Mouse (Mus musculus) bone marrow, adult 2 months (tissue): ENCODE measurements around the gene Ralgapb.

ENCODE experiments used
- CTCF ChIP-seq: fragments of 200-500 bp; IDR thresholded peaks from 2 replicates; pipeline ENCODE4 v1.5.1; 2011; ENCODE audit warnings: low read length, control low read depth; ENCODE audit not compliant: control insufficient read depth, insufficient read depth
- POLR2A ChIP-seq: fragments of 200-500 bp; IDR thresholded peaks from 2 replicates; pipeline ENCODE4 v1.6.1; 2011; ENCODE audit warnings: low read depth, mild to moderate bottlenecking, control low read depth, low read length, borderline replicate concordance; ENCODE audit not compliant: control insufficient read depth

- no peak for TF ChIP-seq POLR2A
- TF ChIP-seq CTCF = no peak
These were observed 40.2 kb downstream of the Ralgapb start for GRCm38 (mm10) chr2:158449845-158450244.
